Comparison of ENCODE assay signal across 31 mouse cellular contexts in the genomic region with DNA sequence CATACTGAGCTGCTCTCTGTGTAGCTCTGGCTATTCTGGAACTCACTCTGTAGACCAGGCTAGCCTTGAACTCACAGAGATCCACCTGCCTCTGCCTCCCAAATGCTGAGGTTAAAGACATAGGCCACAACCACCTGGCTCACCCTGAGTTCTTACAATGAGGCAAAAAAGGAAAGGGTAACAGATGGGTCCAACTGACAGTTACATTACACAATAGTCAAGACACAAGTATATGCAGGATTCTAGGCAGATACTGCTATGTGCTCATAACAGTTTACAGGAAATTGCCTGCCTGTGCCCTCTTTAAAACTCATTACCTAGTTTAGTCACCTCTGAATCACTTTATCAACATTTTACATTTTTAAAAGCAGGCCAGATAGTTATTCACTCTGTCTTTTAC. TPM values are rescaled to one million over a fixed set of nuclear protein-coding genes. Genes with fewer than 3 reads are reported as not detected.
A peak's percentile ranks its signal among the peaks of the same experiment; 100 is the strongest.
DNase-seq lines count a peak whose midpoint lies in the region; ATAC-seq and TF ChIP-seq lines count a peak whose summit lies in the region.
"Had no signal": no experiment of that assay in that cellular context is flagged by ENCODE, and none has a peak within 500 bp of the region (broad histone marks: within the 10 kb centered on the region; RNA-seq: fewer than 3 reads in every experiment).

No protein-coding gene starts in this region.

- DNase-seq in lung, embryonic 14.5 days, result no peak
- no peak for DNase-seq in lung, adult 18-20 months
- DNase-seq in liver, embryonic 13.5 days, result no peak
- no peak for DNase-seq in forebrain, embryonic 14.5 days (ENCODE audit: low spot score)
- no peak for DNase-seq in cerebellum, postnatal 14 days
- DNase-seq: adrenal gland, postnatal 10 days; cerebellum, adult 8-10 months; forebrain, postnatal 0 days; gastrocnemius, postnatal 36 days; kidney, adult 11 months; kidney, postnatal 36 days; layer of hippocampus, postnatal 36 days; lung, postnatal 14 days; right cerebral cortex, adult 18-20 months; right cerebral cortex, postnatal 4 days; thymus, adult 2 months had no signal

- H3K27me3 ChIP-seq in lung, embryonic 14.5 days (ENCODE audit: insufficient read depth, low read length), result 0 out of 2 replicates have a peak, but pooled peaks cover 3% of the 10 kb centered on the region
- H3K27me3 ChIP-seq in liver, embryonic 13.5 days, result no peaks in the 10 kb centered on the region
- no peaks in the 10 kb centered on the region for H3K27me3 ChIP-seq in forebrain, embryonic 14.5 days (replicated peaks; ENCODE audit: control insufficient read depth, insufficient read depth, low read length)
- H3K27me3 ChIP-seq: kidney, embryonic 15.5 days had no signal

- H3K36me3 ChIP-seq in lung, embryonic 14.5 days (ENCODE audit: insufficient read depth), result no peaks in the 10 kb centered on the region
- peaks cover 46% of the 10 kb centered on the region for H3K36me3 ChIP-seq in liver, embryonic 13.5 days
- no peaks in the 10 kb centered on the region for H3K36me3 ChIP-seq in forebrain, embryonic 14.5 days (ENCODE audit: control insufficient read depth, insufficient read depth, low read length)
- H3K36me3 ChIP-seq: kidney, embryonic 15.5 days; limb, embryonic 13.5 days; midbrain, embryonic 15.5 days had no signal

- H3K27ac ChIP-seq in lung, embryonic 14.5 days (ENCODE audit: low read depth), result no peak overlapping the region
- peak overlapping the region; percentile 41 for H3K27ac ChIP-seq in bone marrow macrophage, adult 2 months (ENCODE audit: insufficient read depth, low read depth, low read length)
- H3K27ac ChIP-seq in liver, embryonic 13.5 days, result peak overlapping the region; percentile 100
- H3K27ac ChIP-seq in forebrain, embryonic 14.5 days (ENCODE audit: low read depth, low read length), result no peak overlapping the region
- H3K27ac ChIP-seq: kidney, embryonic 15.5 days; limb, embryonic 13.5 days; midbrain, embryonic 15.5 days had no signal

- no peak for TF ChIP-seq POLR2A in bone marrow macrophage, adult 2 months (IDR thresholded peaks at IDR 0.05; ENCODE audit: borderline replicate concordance, low read depth, low read length)

- H3K4me1 ChIP-seq in lung, embryonic 14.5 days (ENCODE audit: insufficient read depth), result no peaks in the 10 kb centered on the region
- peaks cover 47% of the 10 kb centered on the region for H3K4me1 ChIP-seq in bone marrow macrophage, adult 2 months (ENCODE audit: control insufficient read depth, insufficient read depth, low read length)
- peaks cover 81% of the 10 kb centered on the region for H3K4me1 ChIP-seq in liver, embryonic 13.5 days (replicated peaks)
- peaks cover 7% of the 10 kb centered on the region; the same call in 1 of the 2 replicates for H3K4me1 ChIP-seq in forebrain, embryonic 14.5 days (ENCODE audit: control insufficient read depth, insufficient read depth, low read length)

- H3K4me2 ChIP-seq in lung, embryonic 14.5 days, result peak overlapping the region; percentile 25; the same call in 1 of the 2 replicates
- H3K4me2 ChIP-seq in liver, embryonic 13.5 days, result peak overlapping the region; percentile 82
- H3K4me2 ChIP-seq in forebrain, embryonic 14.5 days (ENCODE audit: low read length), result no peak overlapping the region
- H3K4me2 ChIP-seq: kidney, embryonic 15.5 days; limb, embryonic 13.5 days; midbrain, embryonic 15.5 days had no signal

- no peaks in the 10 kb centered on the region for H3K9me3 ChIP-seq in lung, embryonic 14.5 days (ENCODE audit: low read depth, low read length)
- no peaks in the 10 kb centered on the region for H3K9me3 ChIP-seq in liver, embryonic 13.5 days (replicated peaks)
- H3K9me3 ChIP-seq in forebrain, embryonic 14.5 days (replicated peaks; ENCODE audit: control insufficient read depth, low read length), result no peaks in the 10 kb centered on the region
- H3K9me3 ChIP-seq: kidney, embryonic 15.5 days; limb, embryonic 13.5 days; midbrain, embryonic 15.5 days had no signal

- no peak overlapping the region for H3K9ac ChIP-seq in lung, embryonic 14.5 days
- peak overlapping the region; percentile 97 for H3K9ac ChIP-seq in liver, embryonic 13.5 days
- H3K9ac ChIP-seq in forebrain, embryonic 14.5 days (ENCODE audit: low read length), result no peak overlapping the region
- H3K9ac ChIP-seq: forebrain, postnatal 0 days; kidney, embryonic 15.5 days; limb, embryonic 13.5 days; midbrain, embryonic 15.5 days had no signal

- no peak overlapping the region for H3K4me3 ChIP-seq in lung, embryonic 14.5 days (ENCODE audit: low read depth, low read length)
- H3K4me3 ChIP-seq in bone marrow macrophage, adult 2 months (ENCODE audit: insufficient read depth, low read length), result 0 out of 2 replicates have a peak overlapping the region, but pooled peaks have one; percentile 5
- H3K4me3 ChIP-seq in liver, embryonic 13.5 days (replicated peaks), result peak overlapping the region; percentile 90
- no peak overlapping the region for H3K4me3 ChIP-seq in forebrain, embryonic 14.5 days (ENCODE audit: low read depth, low read length)
- H3K4me3 ChIP-seq: kidney, embryonic 15.5 days; limb, embryonic 13.5 days; midbrain, embryonic 15.5 days had no signal

- no peak for ATAC-seq in lung, embryonic 14.5 days (ENCODE audit: insufficient read depth)
- ATAC-seq in liver, embryonic 13.5 days (ENCODE audit: low read depth), result no peak
- ATAC-seq in megakaryocyte progenitor cell, adult 5-6 weeks (replicated peaks; ENCODE audit: poor library complexity), result peak; percentile 38
- ATAC-seq in forebrain, embryonic 14.5 days, result no peak
- ATAC-seq: forebrain, postnatal 0 days; hindbrain, embryonic 16.5 days; midbrain, embryonic 15.5 days had no signal

- TF ChIP-seq CTCF in lung, embryonic 14.5 days (IDR thresholded peaks at IDR 0.05; ENCODE audit: low read depth), result no peak
- TF ChIP-seq CTCF in bone marrow macrophage, adult 2 months (IDR thresholded peaks at IDR 0.05; ENCODE audit: low read depth, low read length), result no peak

RNA-seq across cellular contexts. Expression of a gene that starts 3.1 kb away (rescaled TPM):
- polyA plus RNA-seq in lung, embryonic 14.5 days (2014; fragmentation: Nextera tagmentation; extraction: Ambion mirVana), result 30.6 and 33.3 TPM in 2 replicates
- 350 and 351 TPM in 2 replicates for polyA plus RNA-seq in bone marrow macrophage, adult 2 months (2012; ENCODE audit: insufficient read depth, insufficient read length, missing spikeins)
- 128 and 160 TPM in 2 replicates for polyA plus RNA-seq in liver, embryonic 13.5 days (2015; fragmentation: Nextera tagmentation; extraction: Ambion mirVana)
- total RNA-seq in megakaryocyte progenitor cell, adult 5-6 weeks (2015), result 71.2 and 72.0 TPM in 2 replicates
- 131 and 167 TPM in 2 replicates for total RNA-seq in megakaryocyte progenitor cell, adult 5-6 weeks (2017)
- 11.0 and 12.4 TPM in 2 replicates for polyA plus RNA-seq in forebrain, embryonic 14.5 days (2014; fragmentation: Nextera tagmentation; extraction: Ambion mirVana)

RNA-seq across cellular contexts. Expression of a gene that starts 33.9 kb away (rescaled TPM):
- not detected in 2 replicates for polyA plus RNA-seq in lung, embryonic 14.5 days (2014; fragmentation: Nextera tagmentation; extraction: Ambion mirVana)
- polyA plus RNA-seq in bone marrow macrophage, adult 2 months (2012; ENCODE audit: insufficient read depth, insufficient read length, missing spikeins), result not detected in 2 replicates
- polyA plus RNA-seq in liver, embryonic 13.5 days (2015; fragmentation: Nextera tagmentation; extraction: Ambion mirVana), result not detected in 2 replicates
- not detected in 2 replicates for total RNA-seq in megakaryocyte progenitor cell, adult 5-6 weeks (2015)
- not detected in 2 replicates for total RNA-seq in megakaryocyte progenitor cell, adult 5-6 weeks (2017)
- polyA plus RNA-seq in forebrain, embryonic 14.5 days (2014; fragmentation: Nextera tagmentation; extraction: Ambion mirVana), result not detected in 2 replicates
- total RNA-seq: adrenal gland, postnatal 10 days; forebrain, postnatal 0 days; gastrocnemius, postnatal 36 days; hematopoietic stem cell, adult 5-6 weeks; layer of hippocampus, adult 8-10 months; layer of hippocampus, postnatal 36 days; left cerebral cortex, postnatal 14 days; megakaryocyte-erythroid progenitor cell, adult 5-6 weeks had no signal
- polyA plus RNA-seq: brain, embryonic 14.5 days; embryonic facial prominence, embryonic 14.5 days; forebrain, postnatal 0 days; heart, embryonic 16.5 days; hindbrain, embryonic 16.5 days; kidney, embryonic 15.5 days; limb, embryonic 13.5 days; midbrain, embryonic 15.5 days; neural tube, embryonic 14.5 days; stomach, embryonic 16.5 days; thymus, adult 2 months had no signal

Comparison
In these comparisons a context has a peak if more than half of its experiments do, and no peak if none do; other contexts are left out.
1. H3K27ac ChIP-seq: peak in bone marrow macrophage, adult 2 months (single experiment) and liver, embryonic 13.5 days (single experiment); none in lung, embryonic 14.5 days (single experiment) and forebrain, embryonic 14.5 days (single experiment).
2. H3K4me3 ChIP-seq: peak in bone marrow macrophage, adult 2 months (single experiment) and liver, embryonic 13.5 days (single experiment); none in lung, embryonic 14.5 days (single experiment) and forebrain, embryonic 14.5 days (single experiment).